Mouse (Mus musculus): ENCODE data around the gene Apba2. TPM values are rescaled to one million over a fixed set of nuclear protein-coding genes. Genes with fewer than 3 reads are reported as not detected.

Apba2 gene
- polyA plus RNA-seq, 1 experiment = 1.8 TPM

GRCm38 (mm10) chr7:64638922-64639321 is 137.4 kb downstream of the Apba2 start:
- TF ChIP-seq CTCF (IDR thresholded peaks at IDR 0.05; ENCODE audit: insufficient read depth, low read length) (no peak), POLR2A (IDR thresholded peaks at IDR 0.05; ENCODE audit: borderline replicate concordance, extremely low read depth, low read depth, low read length) (no peak)
- no peak for DNase-seq
- Histone ChIP-seq H3K4me1 (ENCODE audit: control insufficient read depth, insufficient read depth, low read length) (no peaks in the 10 kb centered on the region), H3K4me3 (replicated peaks; ENCODE audit: extremely low read depth, low read depth, low read length) (no peak overlapping the region)
- WGBS = 62% methylated on average over 4 of the region's 4 CpGs

GRCm38 (mm10) chr7:64640651-64641050 is 139.1 kb downstream of the Apba2 start:
- WGBS = 92% methylated on average over 3 of the region's 3 CpGs
- H3K4me3 ChIP-seq (replicated peaks; ENCODE audit: extremely low read depth, low read depth, low read length) = no peak overlapping the region
- DNase-seq = no peak
- H3K4me1 ChIP-seq (ENCODE audit: control insufficient read depth, insufficient read depth, low read length) = no peaks in the 10 kb centered on the region
- TF ChIP-seq CTCF (IDR thresholded peaks at IDR 0.05; ENCODE audit: insufficient read depth, low read length) (no peak), POLR2A (IDR thresholded peaks at IDR 0.05; ENCODE audit: borderline replicate concordance, extremely low read depth, low read depth, low read length) (no peak)

DNA sequence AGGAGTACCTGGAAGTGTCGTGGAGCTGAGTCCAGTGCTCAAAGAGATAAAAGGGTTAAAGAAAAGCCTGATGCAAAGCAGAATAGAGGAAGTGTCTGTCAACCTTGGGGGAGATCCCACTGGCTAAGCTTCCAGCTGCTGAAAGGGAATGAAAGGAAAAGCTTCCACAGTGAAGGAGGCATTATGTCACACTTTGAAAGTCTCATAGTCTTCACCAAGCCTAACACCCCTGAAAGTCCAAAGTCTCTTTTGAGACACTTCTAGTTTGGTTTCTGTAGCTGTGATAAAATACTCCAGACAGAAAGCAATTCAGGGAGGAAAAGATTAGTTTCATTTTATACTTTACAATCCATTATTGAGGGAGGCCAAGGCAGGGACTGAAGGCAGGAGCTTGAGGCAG is 141.4 kb downstream of the Apba2 start:
- TF ChIP-seq CTCF (IDR thresholded peaks at IDR 0.05; ENCODE audit: insufficient read depth, low read length) (no peak), POLR2A (IDR thresholded peaks at IDR 0.05; ENCODE audit: borderline replicate concordance, extremely low read depth, low read depth, low read length) (no peak)
- 66% methylated on average over 1 of the region's 1 CpGs for WGBS
- DNase-seq = no peak
- Histone ChIP-seq H3K4me3 (replicated peaks; ENCODE audit: extremely low read depth, low read depth, low read length) (no peak overlapping the region), H3K4me1 (ENCODE audit: control insufficient read depth, insufficient read depth, low read length) (no peaks in the 10 kb centered on the region)

DNA sequence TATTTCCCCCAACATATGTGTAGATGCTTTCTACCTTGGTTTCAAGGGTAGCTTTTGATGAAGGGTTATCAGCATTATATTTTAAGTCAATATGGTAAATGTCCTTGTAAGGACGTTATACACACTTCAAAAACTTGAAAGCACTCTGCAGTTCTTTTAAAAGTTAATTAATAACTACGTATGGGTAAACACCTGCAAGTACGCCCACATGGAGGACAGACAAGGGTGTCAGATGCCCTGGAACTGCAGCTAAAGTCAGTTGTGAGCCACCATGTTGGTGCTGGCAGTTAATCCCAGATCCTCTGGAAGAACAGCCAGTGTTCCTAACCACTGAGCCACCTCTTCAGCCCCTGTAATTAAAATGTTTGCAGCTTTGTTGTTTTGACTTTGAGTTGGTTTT is 144.0 kb downstream of the Apba2 start:
- DNase-seq = no peak
- Histone ChIP-seq H3K4me1 (ENCODE audit: control insufficient read depth, insufficient read depth, low read length) (no peaks in the 10 kb centered on the region), H3K4me3 (replicated peaks; ENCODE audit: extremely low read depth, low read depth, low read length) (no peak overlapping the region)
- WGBS = 61% methylated on average over 3 of the region's 3 CpGs
- TF ChIP-seq CTCF (IDR thresholded peaks at IDR 0.05; ENCODE audit: insufficient read depth, low read length) = no peak
- TF ChIP-seq POLR2A (IDR thresholded peaks at IDR 0.05; ENCODE audit: borderline replicate concordance, extremely low read depth, low read depth, low read length) = no peak

DNA sequence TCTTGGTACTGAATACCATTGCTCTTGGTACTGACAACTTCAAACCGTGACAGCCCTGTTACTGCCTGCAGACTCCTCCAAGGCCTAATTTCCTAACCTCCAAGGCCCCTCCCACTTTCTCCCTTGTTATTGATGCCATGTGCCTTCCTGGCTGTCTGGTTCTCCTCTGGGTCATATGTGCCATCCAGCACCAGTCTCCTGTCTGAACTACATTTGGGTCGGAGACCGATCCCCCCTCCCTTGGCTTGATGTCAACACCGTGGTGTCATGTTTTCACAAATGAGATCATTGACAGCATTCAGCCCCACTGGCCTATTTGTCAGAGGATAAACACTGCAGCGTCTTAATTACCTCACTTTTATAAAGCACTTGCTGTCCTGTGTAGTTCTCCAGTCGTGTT is 144.5 kb downstream of the Apba2 start:
- TF ChIP-seq CTCF (IDR thresholded peaks at IDR 0.05; ENCODE audit: insufficient read depth, low read length) (no peak), POLR2A (IDR thresholded peaks at IDR 0.05; ENCODE audit: borderline replicate concordance, extremely low read depth, low read depth, low read length) (no peak)
- no peak for DNase-seq
- Histone ChIP-seq H3K4me1 (ENCODE audit: control insufficient read depth, insufficient read depth, low read length) (no peaks in the 10 kb centered on the region), H3K4me3 (replicated peaks; ENCODE audit: extremely low read depth, low read depth, low read length) (no peak overlapping the region)
- WGBS = 69% methylated on average over 6 of the region's 6 CpGs

GRCm38 (mm10) chr7:64648947-64649607 is 147.6 kb downstream of the Apba2 start:
- 64% methylated on average over 10 of the region's 10 CpGs for WGBS
- no peak for DNase-seq
- H3K4me3 ChIP-seq (replicated peaks; ENCODE audit: extremely low read depth, low read depth, low read length) = no peak overlapping the region
- H3K4me1 ChIP-seq (ENCODE audit: control insufficient read depth, insufficient read depth, low read length) = no peaks in the 10 kb centered on the region
- TF ChIP-seq POLR2A (IDR thresholded peaks at IDR 0.05; ENCODE audit: borderline replicate concordance, extremely low read depth, low read depth, low read length) (no peak), CTCF (IDR thresholded peaks at IDR 0.05; ENCODE audit: insufficient read depth, low read length) (no peak)

DNA sequence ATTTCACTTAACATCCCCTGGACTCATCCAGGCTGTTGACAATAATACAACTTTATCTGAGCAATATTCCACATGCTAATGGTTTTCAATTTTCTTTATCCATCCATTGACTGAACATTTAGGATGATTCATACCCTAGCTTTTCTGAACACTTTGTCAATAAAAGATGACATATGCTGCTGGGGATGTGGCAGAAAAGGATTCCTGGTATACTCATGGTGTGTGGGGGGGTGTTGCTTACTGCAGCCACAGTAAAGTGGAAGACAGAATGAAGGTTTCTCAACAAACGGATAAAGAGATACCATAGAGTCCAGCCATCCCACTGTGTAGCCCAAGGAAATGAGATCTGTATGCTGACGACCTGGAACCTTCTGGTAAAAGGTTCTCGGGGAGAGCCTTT is 150.5 kb downstream of the Apba2 start:
- no peaks in the 10 kb centered on the region for H3K4me1 ChIP-seq (ENCODE audit: control insufficient read depth, insufficient read depth, low read length)
- DNase-seq = no peak
- WGBS = 75% methylated on average over 3 of the region's 3 CpGs
- TF ChIP-seq POLR2A (IDR thresholded peaks at IDR 0.05; ENCODE audit: borderline replicate concordance, extremely low read depth, low read depth, low read length) (no peak), CTCF (IDR thresholded peaks at IDR 0.05; ENCODE audit: insufficient read depth, low read length) (no peak)
- H3K4me3 ChIP-seq (replicated peaks; ENCODE audit: extremely low read depth, low read depth, low read length) = no peak overlapping the region

DNA sequence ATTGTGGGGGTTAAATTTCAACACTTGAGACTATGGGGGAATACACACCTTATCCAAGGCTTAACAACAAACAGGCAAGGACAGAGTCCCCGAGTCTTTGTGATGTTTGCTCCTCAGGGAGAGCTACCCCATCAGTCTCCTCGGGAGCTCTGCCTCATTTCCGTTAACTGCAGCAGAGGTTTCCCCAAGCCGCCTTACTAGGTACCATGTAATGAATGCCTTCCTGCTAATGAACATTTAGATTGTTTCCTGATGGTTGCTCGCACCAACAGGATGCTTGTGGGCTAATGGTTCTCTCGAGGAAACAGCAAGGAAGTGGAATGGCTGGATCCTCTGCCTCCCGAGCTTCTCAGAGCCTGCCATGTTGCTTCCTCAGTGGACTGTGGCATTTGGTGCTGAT is 155.3 kb downstream of the Apba2 start:
- no peaks in the 10 kb centered on the region for H3K4me1 ChIP-seq (ENCODE audit: control insufficient read depth, insufficient read depth, low read length)
- no peak overlapping the region for H3K4me3 ChIP-seq (replicated peaks; ENCODE audit: extremely low read depth, low read depth, low read length)
- 45% methylated on average over 7 of the region's 7 CpGs for WGBS
- no peak for DNase-seq
- no peak for TF ChIP-seq CTCF (IDR thresholded peaks at IDR 0.05; ENCODE audit: insufficient read depth, low read length)

DNA sequence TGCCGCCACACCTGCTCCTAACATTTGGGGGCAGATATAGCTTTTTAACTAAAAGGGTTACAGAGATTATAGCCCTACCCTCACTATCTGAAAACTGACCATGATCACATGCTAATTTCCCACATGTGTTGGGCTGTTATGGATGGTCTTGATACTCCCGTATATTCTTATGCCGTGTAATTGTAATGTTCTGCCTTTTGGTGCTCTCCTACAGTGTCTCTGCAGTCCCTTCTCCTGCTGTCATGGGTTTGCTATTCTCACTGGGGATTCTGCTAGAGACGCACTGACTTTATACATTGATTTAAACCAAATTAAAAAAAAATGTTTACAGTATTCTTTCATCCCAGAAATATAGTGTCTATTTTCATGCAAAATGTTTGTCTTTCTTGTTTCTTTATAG is 157.4 kb downstream of the Apba2 start:
- DNase-seq = no peak
- WGBS = 84% methylated on average over 4 of the region's 4 CpGs
- TF ChIP-seq CTCF (IDR thresholded peaks at IDR 0.05; ENCODE audit: insufficient read depth, low read length) (no peak), POLR2A (IDR thresholded peaks at IDR 0.05; ENCODE audit: borderline replicate concordance, extremely low read depth, low read depth, low read length) (no peak)

DNA sequence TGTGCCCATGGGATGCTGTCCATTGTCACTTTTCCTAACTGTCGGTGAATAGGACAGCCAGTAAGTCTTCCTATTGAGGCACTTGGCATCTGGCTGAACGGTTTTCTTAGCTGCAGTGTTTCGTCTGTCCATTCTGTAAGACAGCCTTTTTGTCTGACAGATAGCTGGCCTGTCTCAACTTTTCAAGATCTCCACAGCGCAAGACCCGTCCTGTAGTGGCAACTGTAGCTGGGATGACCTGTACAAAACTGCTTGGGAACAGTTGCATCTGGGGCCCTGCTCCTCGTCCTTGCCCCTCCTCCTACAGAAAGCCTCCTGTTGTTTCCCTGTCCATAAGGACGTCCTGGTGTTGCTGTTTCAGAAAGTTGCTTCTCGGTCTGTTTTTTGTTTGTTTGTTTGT is 157.8 kb downstream of the Apba2 start:
- 61% methylated on average over 8 of the region's 8 CpGs for WGBS
- no peak for DNase-seq
- TF ChIP-seq CTCF (IDR thresholded peaks at IDR 0.05; ENCODE audit: insufficient read depth, low read length) (no peak), POLR2A (IDR thresholded peaks at IDR 0.05; ENCODE audit: borderline replicate concordance, extremely low read depth, low read depth, low read length) (no peak)
- H3K4me1 ChIP-seq (ENCODE audit: control insufficient read depth, insufficient read depth, low read length) = no peaks in the 10 kb centered on the region
- H3K4me3 ChIP-seq (replicated peaks; ENCODE audit: extremely low read depth, low read depth, low read length) = no peak overlapping the region

More for the DNA sequence above, 157.4 kb downstream of the Apba2 start:
- Histone ChIP-seq H3K4me3 (replicated peaks; ENCODE audit: extremely low read depth, low read depth, low read length) (no peak overlapping the region), H3K4me1 (ENCODE audit: control insufficient read depth, insufficient read depth, low read length) (no peaks in the 10 kb centered on the region)

Data from lung, adult 2 months (tissue).